ENCODE assay signal across 8 mouse cellular contexts in the genomic region with DNA sequence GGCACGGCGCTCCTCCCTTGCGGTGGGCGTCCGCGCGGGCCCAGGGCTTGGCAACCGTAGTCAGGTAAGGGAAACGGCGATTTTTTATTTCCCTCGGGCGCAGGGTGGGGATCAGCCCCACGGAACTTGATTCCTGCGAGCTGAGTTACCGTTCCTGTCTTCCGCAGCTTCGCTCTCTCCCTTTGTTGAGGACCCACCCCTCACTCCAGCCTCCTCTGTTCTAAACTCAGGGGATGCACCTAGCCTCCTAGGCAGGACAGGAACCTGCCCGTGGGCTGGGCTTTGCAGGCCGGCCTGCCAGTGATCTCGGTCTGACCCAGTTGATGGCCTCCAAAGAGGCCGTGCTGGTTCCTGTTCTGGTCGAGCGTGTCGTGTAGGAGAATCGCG. TPM values are rescaled to one million over a fixed set of nuclear protein-coding genes. Genes with fewer than 3 reads are reported as not detected.
DNase-seq lines count a peak whose midpoint lies in the region; ATAC-seq and TF ChIP-seq lines count a peak whose summit lies in the region.

No protein-coding gene starts in this region.

- peak overlapping the region; percentile 95 for H3K4me2 ChIP-seq in forebrain, postnatal 0 days (ENCODE audit: low read depth)

- intact Hi-C loops in gastrocnemius, postnatal 14 days (cut with DNase I; ENCODE audit: low total_unique reads), result no loop called here

- no peak for TF ChIP-seq CTCF in ES-Bruce4 (IDR thresholded peaks at IDR 0.05; ENCODE audit: low read depth, low read length)
- no peak for TF ChIP-seq CTCF in forebrain, postnatal 0 days (IDR thresholded peaks at IDR 0.05; ENCODE audit: low read depth)

- no peak for DNase-seq in heart, embryonic 10.5 days (ENCODE audit: low spot score)
- DNase-seq in heart, adult 8-10 months (ENCODE audit: low spot score), result no peak
- DNase-seq in forebrain, postnatal 0 days, result no peak
- no peak for DNase-seq in yolk sac, embryonic 10.5 days (ENCODE audit: low spot score)
- no peak for DNase-seq in urinary bladder, postnatal 14 days (ENCODE audit: low spot score)
- no peak for DNase-seq in gastrocnemius, postnatal 14 days

- TF ChIP-seq POLR2A in ES-Bruce4 (IDR thresholded peaks at IDR 0.05; ENCODE audit: insufficient read depth, low read length), result no peak

- H3K27me3 ChIP-seq in heart, embryonic 10.5 days (ENCODE audit: insufficient read depth, poor library complexity, severe bottlenecking), result no peaks in the 10 kb centered on the region
- H3K27me3 ChIP-seq in ES-Bruce4 (ENCODE audit: control insufficient read depth, insufficient read depth, low read length, poor library complexity, severe bottlenecking), result no peaks in the 10 kb centered on the region
- H3K27me3 ChIP-seq in forebrain, postnatal 0 days (ENCODE audit: insufficient read depth, low read length), result no peaks in the 10 kb centered on the region

- H3K9ac ChIP-seq in ES-Bruce4 (ENCODE audit: low read depth, poor library complexity, severe bottlenecking), result peak overlapping the region; percentile 87
- H3K9ac ChIP-seq in forebrain, postnatal 0 days, result peak overlapping the region; percentile 47

- H3K27ac ChIP-seq in heart, embryonic 10.5 days, result peak overlapping the region; percentile 95
- H3K27ac ChIP-seq in ES-Bruce4 (ENCODE audit: insufficient read depth, low read length), result peak overlapping the region; percentile 59
- no peak overlapping the region for H3K27ac ChIP-seq in forebrain, postnatal 0 days (ENCODE audit: low read depth, low read length)

- peak overlapping the region; percentile 93 for H3K4me3 ChIP-seq in heart, embryonic 10.5 days
- H3K4me3 ChIP-seq in ES-Bruce4 (ENCODE audit: low read depth, low read length), result peak overlapping the region; percentile 88
- peak overlapping the region; percentile 69 for H3K4me3 ChIP-seq in forebrain, postnatal 0 days (ENCODE audit: low read depth, low read length)

- H3K4me1 ChIP-seq in heart, embryonic 10.5 days, result peaks cover 38% of the 10 kb centered on the region
- no peaks in the 10 kb centered on the region for H3K4me1 ChIP-seq in ES-Bruce4 (ENCODE audit: control insufficient read depth, insufficient read depth, low read length)
- peaks cover 10% of the 10 kb centered on the region for H3K4me1 ChIP-seq in forebrain, postnatal 0 days (ENCODE audit: insufficient read depth)

- TF ChIP-seq EP300 in ES-Bruce4 (IDR thresholded peaks at IDR 0.05; ENCODE audit: insufficient read depth, low read depth, low read length), result no peak

- WGBS in heart, embryonic 10.5 days, result under 1% methylated on average over 26 of the region's 26 CpGs
- WGBS in forebrain, postnatal 0 days, result 0% methylated on average over 26 of the region's 26 CpGs

- H3K36me3 ChIP-seq in heart, embryonic 10.5 days, result peaks cover 54% of the 10 kb centered on the region
- H3K36me3 ChIP-seq in ES-Bruce4 (ENCODE audit: control insufficient read depth, insufficient read depth, low read length, poor library complexity, severe bottlenecking), result peaks cover 16% of the 10 kb centered on the region
- peaks cover 7% of the 10 kb centered on the region; the same call in 1 of the 2 replicates for H3K36me3 ChIP-seq in forebrain, postnatal 0 days (ENCODE audit: insufficient read depth)

- H3K9me3 ChIP-seq in heart, embryonic 10.5 days, result no peaks in the 10 kb centered on the region
- no peaks in the 10 kb centered on the region for H3K9me3 ChIP-seq in ES-Bruce4 (replicated peaks; ENCODE audit: control insufficient read depth, insufficient read depth, low read length, poor library complexity, severe bottlenecking)
- H3K9me3 ChIP-seq in forebrain, postnatal 0 days (ENCODE audit: low read length), result no peaks in the 10 kb centered on the region

- ATAC-seq in forebrain, postnatal 0 days, result no peak
- ATAC-seq in megakaryocyte, adult 5-6 weeks (ENCODE audit: poor library complexity, severe bottlenecking), result peak; percentile 3

RNA-seq across cellular contexts. Expression of a gene that starts 0.4 kb away (rescaled TPM):
- polyA plus RNA-seq in heart, embryonic 10.5 days (2016; fragmentation: Nextera tagmentation; extraction: Ambion mirVana), result 37.7 and 42.5 TPM in 2 replicates
- 10 to 100 TPM; 20.4 to 22.2 (median 21.9) TPM for total RNA-seq in heart, adult 8-10 months (2022)
- polyA plus RNA-seq in ES-Bruce4 (2011; ENCODE audit: insufficient read depth, insufficient read length, low read depth, missing spikeins), result 7.3 and 9.5 TPM in 2 replicates
- 20.6 and 23.9 TPM in 2 replicates for total RNA-seq in forebrain, postnatal 0 days (2014; rRNA removed)
- polyA plus RNA-seq in forebrain, postnatal 0 days (2015; fragmentation: Nextera tagmentation; extraction: Ambion mirVana), result 15.5 and 20.9 TPM in 2 replicates
- total RNA-seq in megakaryocyte, adult 5-6 weeks (2015), result 14.4 and 16.5 TPM in 2 replicates
- total RNA-seq in megakaryocyte, adult 5-6 weeks (2017), result 14.4 and 15.0 TPM in 2 replicates
- total RNA-seq in gastrocnemius, postnatal 14 days (2021), result 10 to 100 TPM; 10.5 to 10.9 TPM

RNA-seq across cellular contexts. Expression of a gene that starts 0.7 kb away (rescaled TPM):
- 185 and 235 TPM in 2 replicates for polyA plus RNA-seq in heart, embryonic 10.5 days (2016; fragmentation: Nextera tagmentation; extraction: Ambion mirVana)
- 1 to 10 TPM; 1.6 to 3.1 (median 2.1) TPM for total RNA-seq in heart, adult 8-10 months (2022)
- polyA plus RNA-seq in ES-Bruce4 (2011; ENCODE audit: insufficient read depth, insufficient read length, low read depth, missing spikeins), result 162 and 185 TPM in 2 replicates
- 12.0 and 20.1 TPM in 2 replicates for total RNA-seq in forebrain, postnatal 0 days (2014; rRNA removed)
- 24.9 and 25.5 TPM in 2 replicates for polyA plus RNA-seq in forebrain, postnatal 0 days (2015; fragmentation: Nextera tagmentation; extraction: Ambion mirVana)
- 162 and 163 TPM in 2 replicates for total RNA-seq in megakaryocyte, adult 5-6 weeks (2015)
- total RNA-seq in megakaryocyte, adult 5-6 weeks (2017), result 165 and 193 TPM in 2 replicates
- 1 to 10 TPM; 6.4 to 6.8 TPM for total RNA-seq in gastrocnemius, postnatal 14 days (2021)

RNA-seq across cellular contexts. Expression of a gene that starts 6.3 kb away (rescaled TPM):
- 173 and 225 TPM in 2 replicates for polyA plus RNA-seq in heart, embryonic 10.5 days (2016; fragmentation: Nextera tagmentation; extraction: Ambion mirVana)
- 10 to 100 TPM in 2 of 4 experiments, 1 to 10 TPM in 2; 8.8 to 12.0 (median 10.6) TPM for total RNA-seq in heart, adult 8-10 months (2022)
- 109 and 121 TPM in 2 replicates for polyA plus RNA-seq in ES-Bruce4 (2011; ENCODE audit: insufficient read depth, insufficient read length, low read depth, missing spikeins)
- total RNA-seq in forebrain, postnatal 0 days (2014; rRNA removed), result 88.7 and 89.8 TPM in 2 replicates
- 86.4 and 94.4 TPM in 2 replicates for polyA plus RNA-seq in forebrain, postnatal 0 days (2015; fragmentation: Nextera tagmentation; extraction: Ambion mirVana)
- total RNA-seq in megakaryocyte, adult 5-6 weeks (2015), result 215 and 221 TPM in 2 replicates
- total RNA-seq in megakaryocyte, adult 5-6 weeks (2017), result 234 and 254 TPM in 2 replicates
- total RNA-seq in gastrocnemius, postnatal 14 days (2021), result 10 to 100 TPM; 11.8 to 13.0 TPM

RNA-seq across cellular contexts. Expression of a gene that starts 28.9 kb away (rescaled TPM):
- 0.79 and 1.2 TPM in 2 replicates for polyA plus RNA-seq in heart, embryonic 10.5 days (2016; fragmentation: Nextera tagmentation; extraction: Ambion mirVana)
- 1 to 10 TPM in 2 of 4 experiments, under 1 TPM in 2; 0.87 to 1.1 (median 1.0) TPM for total RNA-seq in heart, adult 8-10 months (2022)
- 0.38 TPM in 1 of 2 replicates, not detected in the other for polyA plus RNA-seq in ES-Bruce4 (2011; ENCODE audit: insufficient read depth, insufficient read length, low read depth, missing spikeins)
- total RNA-seq in forebrain, postnatal 0 days (2014; rRNA removed), result 1.00 TPM in 1 of 2 replicates, not detected in the other
- polyA plus RNA-seq in forebrain, postnatal 0 days (2015; fragmentation: Nextera tagmentation; extraction: Ambion mirVana), result 0.39 and 0.59 TPM in 2 replicates
- total RNA-seq in megakaryocyte, adult 5-6 weeks (2015), result 0.32 and 0.36 TPM in 2 replicates
- 0.07 and 0.57 TPM in 2 replicates for total RNA-seq in megakaryocyte, adult 5-6 weeks (2017)
- 1 to 10 TPM in 1 of 2 experiments, under 1 TPM in 1; 0.62 to 1.0 TPM for total RNA-seq in gastrocnemius, postnatal 14 days (2021)

RNA-seq across cellular contexts. Expression of a gene that starts 29.2 kb away (rescaled TPM):
- polyA plus RNA-seq in heart, embryonic 10.5 days (2016; fragmentation: Nextera tagmentation; extraction: Ambion mirVana), result 65.4 and 67.4 TPM in 2 replicates
- 10 to 100 TPM; 24.0 to 30.9 (median 28.1) TPM for total RNA-seq in heart, adult 8-10 months (2022)
- polyA plus RNA-seq in ES-Bruce4 (2011; ENCODE audit: insufficient read depth, insufficient read length, low read depth, missing spikeins), result 26.8 and 29.7 TPM in 2 replicates
- total RNA-seq in forebrain, postnatal 0 days (2014; rRNA removed), result 20.9 and 36.6 TPM in 2 replicates
- 37.5 and 40.0 TPM in 2 replicates for polyA plus RNA-seq in forebrain, postnatal 0 days (2015; fragmentation: Nextera tagmentation; extraction: Ambion mirVana)
- 14.0 and 14.4 TPM in 2 replicates for total RNA-seq in megakaryocyte, adult 5-6 weeks (2015)
- 8.2 and 9.4 TPM in 2 replicates for total RNA-seq in megakaryocyte, adult 5-6 weeks (2017)
- 10 to 100 TPM; 52.5 to 57.0 TPM for total RNA-seq in gastrocnemius, postnatal 14 days (2021)
